Mouse (Mus musculus): ENCODE measurements at regions not wholly inside any gene's neighbourhood (a gene's known extent, or its start where the extent isn't known, plus 50 kb on each side); places are given as distances from the start of the nearest gene placed in this dataset.

GRCm38 (mm10) chr9:46379453-46379852 is 59.7 kb upstream of the 4931429L15Rik start:
- no peak for DNase-seq

- no peak for DNase-seq
These were observed 58.6 kb upstream of the 4931429L15Rik start for GRCm38 (mm10) chr9:46378339-46378738.
